Mouse (Mus musculus): ENCODE measurements at regions not wholly inside any gene's neighbourhood (a gene's known extent, or its start where the extent isn't known, plus 50 kb on each side); places are given as distances from the start of the nearest gene placed in this dataset.

GRCm38 (mm10) chr4:56638704-56639478 lies 101.0 kb upstream of the Gm26657 start:
- no peak for TF ChIP-seq HCFC1 (IDR thresholded peaks at IDR 0.05; ENCODE audit: borderline replicate concordance, insufficient read depth, low read length)
- no peak for TF ChIP-seq MAFK (IDR thresholded peaks at IDR 0.05; ENCODE audit: insufficient read depth, low read depth, low read length)
